Mouse (Mus musculus): ENCODE measurements around the gene Hoxa7.

DNA sequence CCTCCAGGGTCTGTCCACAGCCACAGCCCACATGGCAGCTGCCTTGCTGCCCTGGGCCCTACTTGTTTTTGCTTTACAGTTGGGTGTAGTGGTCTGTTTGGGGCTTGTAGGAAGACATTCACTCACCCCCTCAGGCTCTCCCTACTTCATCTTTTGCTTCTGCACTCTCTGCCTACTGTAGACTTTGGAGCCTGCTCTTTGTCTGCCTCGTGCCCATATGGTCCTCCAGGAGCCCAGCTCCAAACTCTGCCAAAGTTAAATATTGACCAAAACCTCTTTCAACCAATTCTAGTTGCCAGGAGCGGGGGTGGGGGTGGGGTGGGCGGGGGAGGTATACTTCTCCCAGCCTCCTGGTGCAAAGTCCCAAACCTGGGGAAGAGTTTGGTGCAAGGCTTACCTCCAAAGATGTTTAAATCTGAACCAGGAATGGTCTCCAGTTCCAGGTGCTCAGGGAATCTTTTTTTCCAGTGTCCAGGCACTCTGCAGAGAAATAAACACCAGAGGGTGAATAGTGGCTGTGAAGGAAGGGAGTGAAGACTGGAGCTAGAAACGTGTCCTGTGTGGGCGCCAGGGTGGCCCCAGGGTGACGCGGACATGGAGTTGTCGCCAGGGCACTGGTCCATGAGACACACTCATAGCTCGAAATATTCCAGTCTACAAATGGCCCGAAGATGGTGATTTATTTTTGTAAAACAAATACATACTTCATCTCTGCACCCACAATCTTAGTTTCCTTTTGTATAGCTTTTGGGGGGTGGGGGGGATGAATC lies 38.2 kb downstream of the Hoxa7 start:
- TF ChIP-seq CTCF (IDR thresholded peaks at IDR 0.05; ENCODE audit: insufficient read depth, low read depth, low read length) (no peak), POLR2A (IDR thresholded peaks at IDR 0.05; ENCODE audit: insufficient read depth, low read depth, low read length) (no peak)
